Mouse (Mus musculus) stomach, embryonic 16.5 days (tissue): ENCODE measurements around the gene Gm11146. TPM values are rescaled to one million over a fixed set of nuclear protein-coding genes. Genes with fewer than 3 reads are reported as not detected.

Source experiments
- ATAC-seq: fragments of 200-750 bp; cut with Nextera tagmentation; 2 replicates; pipeline ENCODE4 v1.8.0; 2017; ENCODE audit warnings: moderate number of reproducible peaks, moderate TSS enrichment; ENCODE audit not compliant: insufficient read depth, low FRiP score
- H3K27ac ChIP-seq: fragments of 300-500 bp; sonication (generic); 2 replicates; pipeline ENCODE4 v1.5.1; 2014; ENCODE audit warnings: low read length
- H3K27me3 ChIP-seq: fragments of 300-500 bp; sonication (generic); 2 replicates; pipeline ENCODE4 v1.6.1; 2014; ENCODE audit warnings: low read length, control low read depth, mixed read lengths; ENCODE audit not compliant: control insufficient read depth, insufficient read depth
- H3K36me3 ChIP-seq: fragments of 300-500 bp; sonication (generic); 2 replicates; pipeline ENCODE4 v1.6.1; 2014; ENCODE audit warnings: low read length; ENCODE audit not compliant: control insufficient read depth, insufficient read depth
- H3K4me1 ChIP-seq: fragments of 300-500 bp; sonication (generic); 2 replicates; pipeline ENCODE4 v1.6.1; 2014; ENCODE audit warnings: low read length, control low read depth, mixed read lengths; ENCODE audit not compliant: control insufficient read depth, insufficient read depth
- H3K4me2 ChIP-seq: fragments of 300-500 bp; sonication (generic); 2 replicates; pipeline ENCODE4 v1.6.1; 2014; ENCODE audit warnings: low read depth, low read length, mixed read lengths
- H3K4me3 ChIP-seq: fragments of 300-500 bp; sonication (generic); replicated peaks from 2 replicates; pipeline ENCODE4 v1.5.1; 2014; ENCODE audit warnings: mild to moderate bottlenecking, low read length
- H3K9ac ChIP-seq: fragments of 300-500 bp; sonication (generic); 2 replicates; pipeline ENCODE4 v1.6.1; 2014; ENCODE audit warnings: low read length
- H3K9me3 ChIP-seq: fragments of 300-500 bp; sonication (generic); replicated peaks from 2 replicates; pipeline ENCODE4 v1.6.1; 2016; ENCODE audit warnings: low read length, control low read depth; ENCODE audit not compliant: control insufficient read depth
- WGBS: fragments of 180-500 bp; shearing (Covaris S2); extraction: QIAGEN DNeasy Blood & Tissue Kit; methylation state at CpG from one replicate; pipeline ENCODE4 v1.1.7; 2014; 5-methylcytosine and 5-hydroxymethylcytosine counted together
- microRNA counts: library from miRNA; unstranded; fragments of <30 nt; microRNA quantifications from one replicate; lab custom pipeline; 2016
- microRNA-seq: library from miRNA; unstranded; fragments of <30 nt; microRNA quantifications from one replicate; pipeline ENCODE4, GENCODE M21; 2016
- polyA plus RNA-seq: library from polyadenylated mRNA; unstranded; fragments of >200 nt; fragmentation: Nextera tagmentation; extraction: Ambion mirVana; gene quantifications from 2 replicates; pipeline ENCODE4 v1.2.1, GENCODE M21; 2015

Gene Gm11146
- polyA plus RNA-seq, 1 experiment from 2014 or later: not detected

GRCm38 (mm10) chr16:77573036-77573435 lies 28.9 kb downstream of the Gm11146 start:
- no peak for ATAC-seq
- no peak overlapping the region for H3K9ac ChIP-seq
- no peaks in the 10 kb centered on the region for H3K4me1 ChIP-seq
- H3K4me2 ChIP-seq: no peak overlapping the region
- H3K27me3 ChIP-seq: no peaks in the 10 kb centered on the region
- no peaks in the 10 kb centered on the region for H3K36me3 ChIP-seq
- WGBS: 88% methylated on average over 5 of the region's 5 CpGs
- no peak overlapping the region for H3K27ac ChIP-seq
- no peaks in the 10 kb centered on the region for H3K9me3 ChIP-seq
- no peak overlapping the region for H3K4me3 ChIP-seq

GRCm38 (mm10) chr16:77569457-77569856 lies 32.4 kb downstream of the Gm11146 start:
- no peak overlapping the region for H3K4me3 ChIP-seq
- no peaks in the 10 kb centered on the region for H3K4me1 ChIP-seq
- H3K4me2 ChIP-seq: no peak overlapping the region
- no peaks in the 10 kb centered on the region for H3K9me3 ChIP-seq
- 92% methylated on average over 8 of the region's 8 CpGs for WGBS
- no peak overlapping the region for H3K9ac ChIP-seq
- H3K27me3 ChIP-seq: no peaks in the 10 kb centered on the region
- no peak for ATAC-seq
- no peaks in the 10 kb centered on the region for H3K36me3 ChIP-seq
- H3K27ac ChIP-seq: no peak overlapping the region

GRCm38 (mm10) chr16:77568384-77568783 lies 33.5 kb downstream of the Gm11146 start:
- no peak overlapping the region for H3K4me3 ChIP-seq
- WGBS: 67% methylated on average over 3 of the region's 3 CpGs

GRCm38 (mm10) chr16:77562852-77563251 lies 39.0 kb downstream of the Gm11146 start:
- H3K9me3 ChIP-seq: no peaks in the 10 kb centered on the region
- ATAC-seq: no peak
- 65% methylated on average over 3 of the region's 3 CpGs for WGBS
- H3K27ac ChIP-seq: no peak overlapping the region
- H3K4me2 ChIP-seq: no peak overlapping the region
- H3K36me3 ChIP-seq: no peaks in the 10 kb centered on the region
- no peak overlapping the region for H3K4me3 ChIP-seq
- H3K27me3 ChIP-seq: no peaks in the 10 kb centered on the region
- no peaks in the 10 kb centered on the region for H3K4me1 ChIP-seq
- H3K9ac ChIP-seq: no peak overlapping the region

More at GRCm38 (mm10) chr16:77568384-77568783, 33.5 kb downstream of the Gm11146 start:
- no peaks in the 10 kb centered on the region for H3K9me3 ChIP-seq
- no peaks in the 10 kb centered on the region for H3K36me3 ChIP-seq
- no peak overlapping the region for H3K9ac ChIP-seq
- H3K4me1 ChIP-seq: no peaks in the 10 kb centered on the region
- H3K27me3 ChIP-seq: no peaks in the 10 kb centered on the region
- H3K27ac ChIP-seq: no peak overlapping the region
- no peak overlapping the region for H3K4me2 ChIP-seq
- no peak for ATAC-seq

GRCm38 (mm10) chr16:77556446-77557105 lies 45.3 kb downstream of the Gm11146 start:
- Histone ChIP-seq H3K27me3 (no peaks in the 10 kb centered on the region), H3K4me1 (no peaks in the 10 kb centered on the region), H3K36me3 (peaks cover 4% of the 10 kb centered on the region; the same call in 1 of the 2 replicates), H3K9ac (no peak overlapping the region), H3K27ac (no peak overlapping the region), H3K4me2 (no peak overlapping the region), H3K9me3 (no peaks in the 10 kb centered on the region), H3K4me3 (no peak overlapping the region)
- ATAC-seq: no peak
- 89% methylated on average over 10 of the region's 10 CpGs for WGBS

- Histone ChIP-seq H3K27ac (no peak overlapping the region), H3K9me3 (no peaks in the 10 kb centered on the region), H3K4me2 (no peak overlapping the region), H3K4me1 (no peaks in the 10 kb centered on the region), H3K4me3 (no peak overlapping the region), H3K36me3 (no peaks in the 10 kb centered on the region), H3K9ac (no peak overlapping the region), H3K27me3 (no peaks in the 10 kb centered on the region)
- WGBS: 69% methylated on average over 3 of the region's 3 CpGs
- no peak for ATAC-seq
Measured at GRCm38 (mm10) chr16:77551051-77551450, 50.8 kb downstream of the Gm11146 start.

MicroRNAs encoded within 50 kb of the gene (microRNA counts, 519-probe panel; counts per million panel counts)
- microRNA mmu-miR-125b-5p (lab: Ali Mortazavi, UCI) (5,209 counts per million, percentile 100 among the panel's probes with 10 or more counts), microRNA mmu-miR-99a (lab: Ali Mortazavi, UCI) (4,060 counts per million, percentile 94 among the panel's probes with 10 or more counts)

Small RNA genes within 50 kb of the gene (microRNA-seq; reads per million reads assigned to microRNA genes)
- gene Mir125b-2: 862 reads per million, percentile 75 among the genes with 10 or more reads in this experiment
- 85,635 reads per million, percentile 100 among the genes with 10 or more reads in this experiment for gene Mir99a
- 214 reads per million, percentile 63 among the genes with 10 or more reads in this experiment for gene Mirlet7c-1
